Mouse (Mus musculus): ENCODE measurements at regions not wholly inside any gene's neighbourhood (a gene's known extent, or its start where the extent isn't known, plus 50 kb on each side); places are given as distances from the start of the nearest gene placed in this dataset.

- DNase-seq (no peak), ATAC-seq (no peak)
- no peaks in the 10 kb centered on the region for H3K4me1 ChIP-seq (ENCODE audit: insufficient read depth)
- WGBS = 66% methylated on average over 9 of the region's 9 CpGs
- no peak overlapping the region for H3K9ac ChIP-seq
- no peak overlapping the region for H3K4me3 ChIP-seq (ENCODE audit: low read depth, low read length)
- no peaks in the 10 kb centered on the region for H3K36me3 ChIP-seq (ENCODE audit: insufficient read depth)
- no peak overlapping the region for H3K4me2 ChIP-seq (ENCODE audit: low read depth)
- H3K9me3 ChIP-seq (ENCODE audit: low read length) = no peaks in the 10 kb centered on the region
- no peak overlapping the region for H3K27ac ChIP-seq (ENCODE audit: low read depth, low read length)
- no peak for TF ChIP-seq CTCF (IDR thresholded peaks at IDR 0.05; ENCODE audit: low read depth)
- no peaks in the 10 kb centered on the region for H3K27me3 ChIP-seq (ENCODE audit: insufficient read depth, low read length)
These were observed 325.8 kb upstream of the Epha4 start for GRCm38 (mm10) chr1:77840672-77841071.

GRCm38 (mm10) chr1:77832174-77832573 is 317.3 kb upstream of the Epha4 start:
- Histone ChIP-seq H3K27ac (ENCODE audit: low read depth, low read length) (no peak overlapping the region), H3K27me3 (ENCODE audit: insufficient read depth, low read length) (no peaks in the 10 kb centered on the region), H3K4me3 (ENCODE audit: low read depth, low read length) (no peak overlapping the region), H3K4me2 (ENCODE audit: low read depth) (no peak overlapping the region), H3K36me3 (ENCODE audit: insufficient read depth) (no peaks in the 10 kb centered on the region), H3K9ac (no peak overlapping the region), H3K9me3 (ENCODE audit: low read length) (no peaks in the 10 kb centered on the region), H3K4me1 (ENCODE audit: insufficient read depth) (no peaks in the 10 kb centered on the region)
- DNase-seq (no peak), ATAC-seq (no peak)
- 52% methylated on average over 2 of the region's 2 CpGs for WGBS
- no peak for TF ChIP-seq CTCF (IDR thresholded peaks at IDR 0.05; ENCODE audit: low read depth)

- DNase-seq = no peak
- Histone ChIP-seq H3K36me3 (ENCODE audit: insufficient read depth) (no peaks in the 10 kb centered on the region), H3K27me3 (ENCODE audit: insufficient read depth, low read length) (no peaks in the 10 kb centered on the region), H3K4me1 (ENCODE audit: insufficient read depth) (peaks cover 4% of the 10 kb centered on the region; the same call in 1 of the 2 replicates), H3K27ac (ENCODE audit: low read depth, low read length) (peak overlapping the region; percentile 46), H3K4me3 (ENCODE audit: low read depth, low read length) (no peak overlapping the region), H3K9me3 (ENCODE audit: low read length) (no peaks in the 10 kb centered on the region), H3K9ac (no peak overlapping the region), H3K4me2 (ENCODE audit: low read depth) (peak overlapping the region; percentile 9; the same call in 1 of the 2 replicates)
- peak; percentile 68 for ATAC-seq
- no peak for TF ChIP-seq CTCF (IDR thresholded peaks at IDR 0.05; ENCODE audit: low read depth)
- 38% methylated on average over 5 of the region's 5 CpGs for WGBS
These were observed 310.0 kb upstream of the Epha4 start for GRCm38 (mm10) chr1:77824716-77825387.

DNA sequence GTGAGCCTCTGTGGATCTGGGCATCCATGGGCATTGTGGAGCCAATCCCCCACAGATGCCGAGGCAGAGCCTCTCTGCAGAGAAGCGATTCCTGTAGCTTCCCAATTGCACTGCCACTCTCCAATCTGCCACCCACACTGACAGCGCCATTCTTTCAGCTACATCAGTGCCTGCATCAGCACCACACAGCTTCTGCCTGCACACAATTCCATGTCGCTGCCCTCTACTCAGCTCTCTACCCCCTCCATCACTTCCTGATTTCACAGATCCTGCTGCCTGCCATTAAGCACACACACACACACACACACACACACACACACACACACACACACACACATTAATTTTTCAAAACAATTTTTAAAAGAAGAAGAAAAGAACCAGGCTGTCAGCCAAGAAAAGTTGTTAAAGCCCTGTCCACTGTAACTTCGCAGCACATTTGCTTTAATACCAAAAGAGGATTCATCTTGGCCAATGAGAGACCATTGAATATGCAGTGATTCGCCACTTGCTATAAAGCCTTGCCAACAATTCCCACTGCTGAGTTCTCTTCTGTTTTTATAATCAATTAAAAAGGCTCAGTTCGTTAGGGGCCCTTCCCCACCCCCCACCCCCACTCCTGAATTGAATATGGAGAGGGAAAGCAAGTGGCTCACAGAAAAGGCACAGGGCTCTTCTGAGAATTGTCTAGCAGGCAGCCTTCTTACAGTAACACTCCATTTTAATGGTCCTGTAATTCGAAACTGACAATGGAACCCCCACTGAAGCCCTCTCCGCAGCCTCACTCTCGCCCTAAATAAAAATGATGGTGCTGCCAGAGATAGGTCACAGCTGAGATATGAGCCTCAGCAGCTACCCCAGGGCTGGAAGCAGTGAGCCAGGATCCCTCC is 309.2 kb upstream of the Epha4 start:
- Histone ChIP-seq H3K4me1 (ENCODE audit: insufficient read depth) (peaks cover 4% of the 10 kb centered on the region; the same call in 1 of the 2 replicates), H3K9me3 (ENCODE audit: low read length) (no peaks in the 10 kb centered on the region), H3K4me3 (ENCODE audit: low read depth, low read length) (no peak overlapping the region), H3K4me2 (ENCODE audit: low read depth) (peak overlapping the region; percentile 9), H3K27me3 (ENCODE audit: insufficient read depth, low read length) (no peaks in the 10 kb centered on the region), H3K36me3 (ENCODE audit: insufficient read depth) (no peaks in the 10 kb centered on the region), H3K27ac (ENCODE audit: low read depth, low read length) (peak overlapping the region; percentile 46), H3K9ac (no peak overlapping the region)
- TF ChIP-seq CTCF (IDR thresholded peaks at IDR 0.05; ENCODE audit: low read depth) = peak; percentile 2; the same call in 1 of the 2 replicates
- DNase-seq (peak; percentile 67), ATAC-seq (peak; percentile 84)
- 6% methylated on average over 10 of the region's 10 CpGs for WGBS

GRCm38 (mm10) chr1:77820101-77820500 is 305.2 kb upstream of the Epha4 start:
- Histone ChIP-seq H3K4me3 (ENCODE audit: low read depth, low read length) (no peak overlapping the region), H3K36me3 (ENCODE audit: insufficient read depth) (no peaks in the 10 kb centered on the region), H3K9ac (no peak overlapping the region), H3K4me1 (ENCODE audit: insufficient read depth) (peaks cover 4% of the 10 kb centered on the region; the same call in 1 of the 2 replicates), H3K27me3 (ENCODE audit: insufficient read depth, low read length) (no peaks in the 10 kb centered on the region), H3K4me2 (ENCODE audit: low read depth) (no peak overlapping the region), H3K9me3 (ENCODE audit: low read length) (no peaks in the 10 kb centered on the region), H3K27ac (ENCODE audit: low read depth, low read length) (no peak overlapping the region)
- ATAC-seq = no peak
- WGBS = 94% methylated on average over 2 of the region's 2 CpGs
- DNase-seq = no peak
- no peak for TF ChIP-seq CTCF (IDR thresholded peaks at IDR 0.05; ENCODE audit: low read depth)

- ATAC-seq (no peak), DNase-seq (no peak)
- Histone ChIP-seq H3K36me3 (ENCODE audit: insufficient read depth) (no peaks in the 10 kb centered on the region), H3K27me3 (ENCODE audit: insufficient read depth, low read length) (no peaks in the 10 kb centered on the region), H3K9ac (no peak overlapping the region), H3K27ac (ENCODE audit: low read depth, low read length) (no peak overlapping the region), H3K4me3 (ENCODE audit: low read depth, low read length) (no peak overlapping the region), H3K4me2 (ENCODE audit: low read depth) (no peak overlapping the region), H3K4me1 (ENCODE audit: insufficient read depth) (no peaks in the 10 kb centered on the region), H3K9me3 (ENCODE audit: low read length) (no peaks in the 10 kb centered on the region)
- 68% methylated on average over 4 of the region's 4 CpGs for WGBS
- no peak for TF ChIP-seq CTCF (IDR thresholded peaks at IDR 0.05; ENCODE audit: low read depth)
These were observed 300.6 kb upstream of the Epha4 start for GRCm38 (mm10) chr1:77815451-77815850.

- Histone ChIP-seq H3K4me1 (ENCODE audit: insufficient read depth) (no peaks in the 10 kb centered on the region), H3K36me3 (ENCODE audit: insufficient read depth) (no peaks in the 10 kb centered on the region), H3K9me3 (ENCODE audit: low read length) (no peaks in the 10 kb centered on the region), H3K4me2 (ENCODE audit: low read depth) (no peak overlapping the region), H3K27me3 (ENCODE audit: insufficient read depth, low read length) (no peaks in the 10 kb centered on the region), H3K9ac (no peak overlapping the region), H3K27ac (ENCODE audit: low read depth, low read length) (no peak overlapping the region), H3K4me3 (ENCODE audit: low read depth, low read length) (no peak overlapping the region)
- no peak for TF ChIP-seq CTCF (IDR thresholded peaks at IDR 0.05; ENCODE audit: low read depth)
- no peak for ATAC-seq
- no peak for DNase-seq
These were observed 296.7 kb upstream of the Epha4 start for GRCm38 (mm10) chr1:77811573-77811972.

Measured in forebrain, postnatal 0 days (tissue).